Mouse (Mus musculus) neutrophil, adult 83 days (primary cell): ENCODE results near the gene Pate4. TPM values are rescaled to one million over a fixed set of nuclear protein-coding genes. Genes with fewer than 3 reads are reported as not detected.

Experiments
- total RNA-seq, 2 experiments: library from RNA; stranded (reverse); gene quantifications; one replicate each; pipeline ENCODE4 v1.2.4; 2023

The Pate4 gene
- not detected for total RNA-seq

GRCm38 (mm10) chr9:35611841-35612240 is at the start of gene Pate4:
Gene Pate4, minus strand, starts transcription at chr9:35611941.

GRCm38 (mm10) chr9:35648102-35648501 is 36.4 kb upstream of the Pate4 start, which contains the start of gene Pate3:
Gene Pate3, minus strand, starts transcription at chr9:35648202.

GRCm38 (mm10) chr9:35569571-35570534 is 41.9 kb downstream of the Pate4 start, which contains the start of the genes Pate2 and Hyls1:
Gene Pate2, plus strand, starts transcription at chr9:35570284.
Gene Hyls1, minus strand, starts transcription at chr9:35570398.

GRCm38 (mm10) chr9:35558257-35559008 is 53.3 kb downstream of the Pate4 start, which contains the start of the genes Ddx25 and Pus3:
Gene Ddx25, minus strand, starts transcription at chr9:35558528.
Gene Pus3, plus strand, starts transcription at chr9:35558595.

Other genes with a start within 250 kb of the Pate4 start
- 1 to 10 TPM in 1 of 2 experiments, under 1 TPM in 1; 0.90 to 2.3 TPM for gene Cdon, start 190.8 kb downstream of the Pate4 start, total RNA-seq
- gene Gm1113, start 93.7 kb downstream of the Pate4 start, total RNA-seq, result not detected
- under 1 TPM; 0.09 to 0.18 TPM for gene Ddx25, start 53.4 kb downstream of the Pate4 start, total RNA-seq
- gene Pus3, start 53.3 kb downstream of the Pate4 start, total RNA-seq, result 1 to 10 TPM; 3.4 to 3.6 TPM
- not detected for gene Pate2, start 41.7 kb downstream of the Pate4 start, total RNA-seq
- gene Hyls1, start 41.5 kb downstream of the Pate4 start, total RNA-seq, result 1 to 10 TPM; 7.1 to 8.7 TPM
- gene Pate3, start 36.3 kb upstream of the Pate4 start, total RNA-seq, result not detected
- not detected for gene Pate1, start 75.4 kb upstream of the Pate4 start, total RNA-seq
- gene Gm17677, start 129.1 kb upstream of the Pate4 start, total RNA-seq, result not detected
- not detected for gene Gm17727, start 166.2 kb upstream of the Pate4 start, total RNA-seq
- gene Gm27235, start 178.2 kb upstream of the Pate4 start, total RNA-seq, result not detected
- not detected for gene D730048I06Rik, start 178.2 kb upstream of the Pate4 start, total RNA-seq
- gene 9230110F15Rik, start 232.2 kb upstream of the Pate4 start, total RNA-seq, result not detected